Mouse (Mus musculus): ENCODE measurements at regions not wholly inside any gene's neighbourhood (a gene's known extent, or its start where the extent isn't known, plus 50 kb on each side); places are given as distances from the start of the nearest gene placed in this dataset.
A peak's percentile ranks its signal among the peaks of the same experiment; 100 is the strongest.

GRCm38 (mm10) chr17:64382894-64383293 is 51.2 kb upstream of the Pja2 start:
- 79% methylated on average over 6 of the region's 6 CpGs for WGBS

GRCm38 (mm10) chr17:64383600-64383999 is 51.9 kb upstream of the Pja2 start:
- H3K4me2 ChIP-seq (replicated peaks; ENCODE audit: low read depth), result no peak overlapping the region
- no peak for TF ChIP-seq EP300 (optimal IDR thresholded peaks at IDR 0.05)
- TF ChIP-seq CTCF (IDR thresholded peaks at IDR 0.05; ENCODE audit: low read depth), result peak; percentile 36
- H3K27ac ChIP-seq (replicated peaks), result no peak overlapping the region
- no peak overlapping the region for H3K4me3 ChIP-seq (ENCODE audit: low read depth, low read length)
- no peaks in the 10 kb centered on the region for H3K27me3 ChIP-seq (ENCODE audit: control insufficient read depth, insufficient read depth, low read length)
- no peak for ATAC-seq (ENCODE audit: low FRiP score, low TSS enrichment)
- DNase-seq (ENCODE audit: low spot score), result no peak
- H3K36me3 ChIP-seq (ENCODE audit: control insufficient read depth, insufficient read depth, low read length), result no peaks in the 10 kb centered on the region
- WGBS, result 92% methylated on average over 11 of the region's 11 CpGs
- no peak overlapping the region for H3K9ac ChIP-seq (ENCODE audit: low read length)
- no peaks in the 10 kb centered on the region for H3K9me3 ChIP-seq (ENCODE audit: control insufficient read depth, low read length)
- no peaks in the 10 kb centered on the region for H3K4me1 ChIP-seq (replicated peaks; ENCODE audit: control insufficient read depth, insufficient read depth)

More at GRCm38 (mm10) chr17:64382894-64383293, 51.2 kb upstream of the Pja2 start:
- Histone ChIP-seq H3K4me1 (replicated peaks; ENCODE audit: control insufficient read depth, insufficient read depth) (no peaks in the 10 kb centered on the region), H3K9ac (ENCODE audit: low read length) (no peak overlapping the region), H3K4me3 (ENCODE audit: low read depth, low read length) (no peak overlapping the region), H3K4me2 (replicated peaks; ENCODE audit: low read depth) (no peak overlapping the region), H3K27me3 (ENCODE audit: control insufficient read depth, insufficient read depth, low read length) (no peaks in the 10 kb centered on the region), H3K36me3 (ENCODE audit: control insufficient read depth, insufficient read depth, low read length) (no peaks in the 10 kb centered on the region), H3K9me3 (ENCODE audit: control insufficient read depth, low read length) (no peaks in the 10 kb centered on the region), H3K27ac (replicated peaks) (no peak overlapping the region)
- TF ChIP-seq EP300 (optimal IDR thresholded peaks at IDR 0.05), result no peak
- no peak for DNase-seq (ENCODE audit: low spot score)
- no peak for ATAC-seq (ENCODE audit: low FRiP score, low TSS enrichment)

GRCm38 (mm10) chr17:64390349-64390748 is 58.6 kb upstream of the Pja2 start:
- Histone ChIP-seq H3K4me3 (ENCODE audit: low read depth, low read length) (no peak overlapping the region), H3K9ac (ENCODE audit: low read length) (no peak overlapping the region), H3K36me3 (ENCODE audit: control insufficient read depth, insufficient read depth, low read length) (no peaks in the 10 kb centered on the region), H3K27ac (replicated peaks) (no peak overlapping the region), H3K4me1 (replicated peaks; ENCODE audit: control insufficient read depth, insufficient read depth) (no peaks in the 10 kb centered on the region), H3K9me3 (ENCODE audit: control insufficient read depth, low read length) (no peaks in the 10 kb centered on the region), H3K4me2 (replicated peaks; ENCODE audit: low read depth) (no peak overlapping the region), H3K27me3 (ENCODE audit: control insufficient read depth, insufficient read depth, low read length) (no peaks in the 10 kb centered on the region)
- TF ChIP-seq CTCF (IDR thresholded peaks at IDR 0.05; ENCODE audit: low read depth), result no peak
- no peak for TF ChIP-seq EP300 (optimal IDR thresholded peaks at IDR 0.05)
- 91% methylated on average over 1 of the region's 1 CpGs for WGBS
- no peak for ATAC-seq (ENCODE audit: low FRiP score, low TSS enrichment)
- DNase-seq (ENCODE audit: low spot score), result no peak

- Histone ChIP-seq H3K4me3 (ENCODE audit: low read depth, low read length) (peak overlapping the region; percentile 15; the same call in 1 of the 2 replicates), H3K36me3 (ENCODE audit: control insufficient read depth, insufficient read depth, low read length) (no peaks in the 10 kb centered on the region), H3K4me1 (replicated peaks; ENCODE audit: control insufficient read depth, insufficient read depth) (no peaks in the 10 kb centered on the region), H3K9ac (ENCODE audit: low read length) (no peak overlapping the region), H3K9me3 (ENCODE audit: control insufficient read depth, low read length) (no peaks in the 10 kb centered on the region), H3K27ac (replicated peaks) (0 out of 2 replicates have a peak overlapping the region, but pooled peaks have one; percentile 2), H3K4me2 (replicated peaks; ENCODE audit: low read depth) (peak overlapping the region; percentile 47), H3K27me3 (ENCODE audit: control insufficient read depth, insufficient read depth, low read length) (no peaks in the 10 kb centered on the region)
- ATAC-seq (ENCODE audit: low FRiP score, low TSS enrichment), result no peak
- DNase-seq (ENCODE audit: low spot score), result no peak
- TF ChIP-seq CTCF (IDR thresholded peaks at IDR 0.05; ENCODE audit: low read depth), result no peak
- no peak for TF ChIP-seq EP300 (optimal IDR thresholded peaks at IDR 0.05)
- WGBS, result 18% methylated on average over 12 of the region's 12 CpGs
Measured at GRCm38 (mm10) chr17:64397254-64397897, 65.7 kb upstream of the Pja2 start.

DNA sequence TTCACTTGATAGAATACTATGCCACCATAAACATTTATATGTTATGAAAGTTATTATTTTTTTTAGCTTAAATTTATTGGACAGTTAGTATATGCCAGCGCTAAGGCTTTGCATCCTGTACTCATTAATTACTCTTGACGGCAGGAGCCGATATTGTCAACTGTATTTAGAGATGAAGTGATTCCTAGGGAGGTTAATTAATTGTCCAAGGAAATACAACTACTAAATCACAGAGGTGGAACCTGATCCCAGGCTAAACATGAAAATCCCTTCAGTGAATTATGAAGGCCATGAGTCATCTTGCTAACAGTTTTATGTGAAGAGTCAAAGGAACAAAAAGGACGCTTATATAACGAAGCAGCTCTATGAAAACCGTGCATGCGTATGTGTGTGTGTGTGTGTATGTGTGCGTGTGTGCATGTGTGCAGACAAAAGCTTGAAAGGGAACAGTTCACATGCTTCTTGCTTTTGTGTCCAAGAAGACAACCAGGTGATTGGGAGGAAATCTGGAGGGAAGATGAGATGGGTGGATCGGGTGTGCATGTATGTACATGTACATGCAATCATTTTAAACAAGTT is 66.5 kb upstream of the Pja2 start:
- Histone ChIP-seq H3K36me3 (ENCODE audit: control insufficient read depth, insufficient read depth, low read length) (no peaks in the 10 kb centered on the region), H3K27ac (replicated peaks) (no peak overlapping the region), H3K4me2 (replicated peaks; ENCODE audit: low read depth) (peak overlapping the region; percentile 47), H3K9me3 (ENCODE audit: control insufficient read depth, low read length) (no peaks in the 10 kb centered on the region), H3K4me1 (replicated peaks; ENCODE audit: control insufficient read depth, insufficient read depth) (no peaks in the 10 kb centered on the region), H3K9ac (ENCODE audit: low read length) (no peak overlapping the region), H3K4me3 (ENCODE audit: low read depth, low read length) (no peak overlapping the region; the same call in 1 of the 2 replicates), H3K27me3 (ENCODE audit: control insufficient read depth, insufficient read depth, low read length) (no peaks in the 10 kb centered on the region)
- peak; percentile 45; the same call in 1 of the 2 replicates for ATAC-seq (ENCODE audit: low FRiP score, low TSS enrichment)
- DNase-seq (ENCODE audit: low spot score), result no peak
- 31% methylated on average over 9 of the region's 9 CpGs for WGBS
- TF ChIP-seq CTCF (IDR thresholded peaks at IDR 0.05; ENCODE audit: low read depth) (no peak), EP300 (optimal IDR thresholded peaks at IDR 0.05) (peak; percentile 71)

- Histone ChIP-seq H3K9ac (ENCODE audit: low read length) (no peak overlapping the region), H3K27me3 (ENCODE audit: control insufficient read depth, insufficient read depth, low read length) (no peaks in the 10 kb centered on the region), H3K27ac (replicated peaks) (no peak overlapping the region), H3K36me3 (ENCODE audit: control insufficient read depth, insufficient read depth, low read length) (no peaks in the 10 kb centered on the region), H3K9me3 (ENCODE audit: control insufficient read depth, low read length) (no peaks in the 10 kb centered on the region), H3K4me1 (replicated peaks; ENCODE audit: control insufficient read depth, insufficient read depth) (no peaks in the 10 kb centered on the region), H3K4me3 (ENCODE audit: low read depth, low read length) (no peak overlapping the region), H3K4me2 (replicated peaks; ENCODE audit: low read depth) (no peak overlapping the region)
- ATAC-seq (ENCODE audit: low FRiP score, low TSS enrichment) (no peak), DNase-seq (ENCODE audit: low spot score) (no peak)
- WGBS, result 23% methylated on average over 3 of the region's 3 CpGs
- no peak for TF ChIP-seq CTCF (IDR thresholded peaks at IDR 0.05; ENCODE audit: low read depth)
- TF ChIP-seq EP300 (optimal IDR thresholded peaks at IDR 0.05), result no peak
Measured at GRCm38 (mm10) chr17:64398708-64399107, 67.0 kb upstream of the Pja2 start.
